Mouse (Mus musculus) v-Abl transformed pro-B cells (cell line): ENCODE measurements around the gene Cdh4.

Experiments used
- in situ Hi-C, 2 experiments: fragments of 400-800 bp; cut with MboI; formaldehyde crosslinking; loops; one replicate each; pipeline ENCODE4 v1.15.1; 2025; ENCODE audit not compliant: unreplicated experiment in 2 of 2

Cdh4 gene

GRCm38 (mm10) chr2:179769943-179770342, 327.7 kb downstream of the Cdh4 start:
- in situ Hi-C loops, result no loop called here

GRCm38 (mm10) chr2:179774440-179775110, 332.3 kb downstream of the Cdh4 start:
- in situ Hi-C loops, result no loop called here

GRCm38 (mm10) chr2:179775999-179776705, 333.9 kb downstream of the Cdh4 start:
- in situ Hi-C loops, result no loop called here

GRCm38 (mm10) chr2:179779266-179779665, 337.0 kb downstream of the Cdh4 start:
- in situ Hi-C loops, result no loop called here

- in situ Hi-C loops, result no loop called here
Measured at GRCm38 (mm10) chr2:179780961-179781360, 338.7 kb downstream of the Cdh4 start.

- in situ Hi-C loops, result no loop called here
Measured at GRCm38 (mm10) chr2:179787256-179787655, 345.0 kb downstream of the Cdh4 start.

GRCm38 (mm10) chr2:179787797-179788196, 345.6 kb downstream of the Cdh4 start:
- in situ Hi-C loops, result no loop called here

GRCm38 (mm10) chr2:179790684-179791083, 348.5 kb downstream of the Cdh4 start:
- in situ Hi-C loops, result no loop called here

- in situ Hi-C loops, result no loop called here
Measured at GRCm38 (mm10) chr2:179792426-179793133, 350.3 kb downstream of the Cdh4 start.

GRCm38 (mm10) chr2:179794354-179794753, 352.1 kb downstream of the Cdh4 start:
- in situ Hi-C loops, result no loop called here

GRCm38 (mm10) chr2:179795452-179795851, 353.2 kb downstream of the Cdh4 start:
- in situ Hi-C loops, result no loop called here

GRCm38 (mm10) chr2:179799906-179800532, 357.8 kb downstream of the Cdh4 start:
- in situ Hi-C loops, result no loop called here

- in situ Hi-C loops, result no loop called here
Measured at GRCm38 (mm10) chr2:179801042-179801441, 358.8 kb downstream of the Cdh4 start.

GRCm38 (mm10) chr2:179802411-179802810, 360.2 kb downstream of the Cdh4 start:
- in situ Hi-C loops, result no loop called here

- in situ Hi-C loops, result no loop called here
Measured at GRCm38 (mm10) chr2:179811086-179811485, 368.9 kb downstream of the Cdh4 start.

GRCm38 (mm10) chr2:179813035-179813827, 371.0 kb downstream of the Cdh4 start:
- in situ Hi-C loops, result no loop called here

- in situ Hi-C loops, result no loop called here
Measured at GRCm38 (mm10) chr2:179824776-179825326, 382.6 kb downstream of the Cdh4 start.

GRCm38 (mm10) chr2:179828968-179829367, 386.7 kb downstream of the Cdh4 start:
- in situ Hi-C loops, result no loop called here

- in situ Hi-C loops, result no loop called here
Measured at GRCm38 (mm10) chr2:179829972-179830371, 387.7 kb downstream of the Cdh4 start.

GRCm38 (mm10) chr2:179834892-179835291, 392.7 kb downstream of the Cdh4 start:
- in situ Hi-C loops, result no loop called here
